Mouse (Mus musculus) urinary bladder, postnatal 25 days (tissue): Measurements from ENCODE around the gene Scarb1.

Experiments used
- DNase-seq: peaks from one replicate; pipeline ENCODE4 v3.0.0; 2022; ENCODE audit warnings: low spot score

Gene Scarb1

GRCm38 (mm10) chr5:125305229-125306081 is 35.4 kb downstream of the Scarb1 start:
- DNase-seq, result no peak

GRCm38 (mm10) chr5:125304245-125304856 is 36.5 kb downstream of the Scarb1 start:
- peak; percentile 17 for DNase-seq

- DNase-seq, result no peak
Observed at GRCm38 (mm10) chr5:125303055-125303454, 37.8 kb downstream of the Scarb1 start.

GRCm38 (mm10) chr5:125298234-125298633 is 42.7 kb downstream of the Scarb1 start:
- no peak for DNase-seq

GRCm38 (mm10) chr5:125297171-125297570 is 43.7 kb downstream of the Scarb1 start:
- no peak for DNase-seq

- no peak for DNase-seq
Observed at GRCm38 (mm10) chr5:125292951-125293350, 47.9 kb downstream of the Scarb1 start.

GRCm38 (mm10) chr5:125291895-125292294 is 49.0 kb downstream of the Scarb1 start:
- DNase-seq, result no peak

- DNase-seq, result no peak
Observed at GRCm38 (mm10) chr5:125291387-125291786, 49.5 kb downstream of the Scarb1 start.

GRCm38 (mm10) chr5:125287053-125287655 is 53.7 kb downstream of the Scarb1 start:
- no peak for DNase-seq

GRCm38 (mm10) chr5:125286090-125286489 is 54.8 kb downstream of the Scarb1 start:
- DNase-seq, result no peak

GRCm38 (mm10) chr5:125283748-125284640 is 56.9 kb downstream of the Scarb1 start:
- peak; percentile 40 for DNase-seq

- DNase-seq, result no peak
Observed at GRCm38 (mm10) chr5:125279216-125279615, 61.7 kb downstream of the Scarb1 start.

GRCm38 (mm10) chr5:125278314-125278713 is 62.6 kb downstream of the Scarb1 start:
- no peak for DNase-seq

- DNase-seq, result no peak
Observed at GRCm38 (mm10) chr5:125277313-125277712, 63.6 kb downstream of the Scarb1 start.

GRCm38 (mm10) chr5:125276765-125277164 is 64.1 kb downstream of the Scarb1 start:
- no peak for DNase-seq

- no peak for DNase-seq
Observed at GRCm38 (mm10) chr5:125275315-125275714, 65.6 kb downstream of the Scarb1 start.

- no peak for DNase-seq
Observed at GRCm38 (mm10) chr5:125274773-125275172, 66.1 kb downstream of the Scarb1 start.

- DNase-seq, result no peak
Observed at GRCm38 (mm10) chr5:125274182-125274581, 66.7 kb downstream of the Scarb1 start.

GRCm38 (mm10) chr5:125273666-125274109 is 67.2 kb downstream of the Scarb1 start:
- DNase-seq, result peak; percentile 31

- no peak for DNase-seq
Observed at GRCm38 (mm10) chr5:125272231-125272988, 68.5 kb downstream of the Scarb1 start.
